Mouse (Mus musculus) heart, embryonic 13.5 days (tissue): ENCODE data around the gene Ydjc. TPM values are rescaled to one million over a fixed set of nuclear protein-coding genes. Genes with fewer than 3 reads are reported as not detected.

ENCODE experiments used
- ATAC-seq: fragments of 200-750 bp; cut with Nextera tagmentation; 2 replicates; pipeline ENCODE4 v1.8.0; 2017; ENCODE audit warnings: moderate TSS enrichment; ENCODE audit not compliant: insufficient number of reproducible peaks, low FRiP score, low TSS enrichment; ENCODE audit errors: extremely low read depth
- H3K27ac ChIP-seq: fragments of 300-500 bp; sonication (generic); replicated peaks from 2 replicates; pipeline ENCODE4 v1.5.1; 2015; ENCODE audit warnings: moderate library complexity, mild to moderate bottlenecking, inconsistent platforms
- H3K27me3 ChIP-seq: fragments of 300-500 bp; sonication (generic); replicated peaks from 2 replicates; pipeline ENCODE4 v1.6.1; 2015; ENCODE audit warnings: mild to moderate bottlenecking, inconsistent platforms
- H3K36me3 ChIP-seq: fragments of 300-500 bp; sonication (generic); 2 replicates; pipeline ENCODE4 v1.6.1; 2015; ENCODE audit warnings: mild to moderate bottlenecking, inconsistent platforms
- H3K4me1 ChIP-seq: fragments of 300-500 bp; sonication (generic); 2 replicates; pipeline ENCODE4 v1.6.1; 2015; ENCODE audit warnings: inconsistent platforms
- H3K4me2 ChIP-seq: fragments of 300-500 bp; sonication (generic); 2 replicates; pipeline ENCODE4 v1.6.1; 2015; ENCODE audit warnings: inconsistent platforms, mild to moderate bottlenecking, moderate library complexity
- H3K4me3 ChIP-seq: fragments of 300-500 bp; sonication (generic); 2 replicates; pipeline ENCODE4 v1.5.1; 2015; ENCODE audit warnings: moderate library complexity, mild to moderate bottlenecking, inconsistent platforms
- H3K9ac ChIP-seq: fragments of 300-500 bp; sonication (generic); 2 replicates; pipeline ENCODE4 v1.6.1; 2015; ENCODE audit warnings: inconsistent platforms, mild to moderate bottlenecking, moderate library complexity
- H3K9me3 ChIP-seq: fragments of 300-500 bp; sonication (generic); 2 replicates; pipeline ENCODE4 v1.6.1; 2016; ENCODE audit warnings: inconsistent platforms
- WGBS: fragments of 180-500 bp; shearing (Covaris S2); methylation state at CpG from one replicate; pipeline ENCODE4 v1.1.7; 2015; ENCODE audit warnings: mixed read lengths; 5-methylcytosine and 5-hydroxymethylcytosine counted together
- microRNA counts: library from miRNA; unstranded; fragments of <30 nt; microRNA quantifications from one replicate; lab custom pipeline; 2016
- microRNA-seq: library from miRNA; unstranded; fragments of <30 nt; microRNA quantifications from one replicate; pipeline ENCODE4, GENCODE M21; 2016
- polyA plus RNA-seq: library from polyadenylated mRNA; unstranded; fragments of >200 nt; fragmentation: Nextera tagmentation; extraction: Ambion mirVana; gene quantifications from 2 replicates; pipeline ENCODE4 v1.2.1, GENCODE M21; 2015

Gene Ydjc
- polyA plus RNA-seq, 1 experiment from 2014 or later = 3.9 TPM

GRCm38 (mm10) chr16:17200953-17201707, 56.7 kb downstream of the Ydjc start:
- WGBS = under 1% methylated on average over 72 of the region's 72 CpGs
- ATAC-seq = peak; percentile 82
- H3K27ac ChIP-seq = peak overlapping the region; percentile 87
- peak overlapping the region; percentile 100 for H3K9ac ChIP-seq
- H3K9me3 ChIP-seq = no peaks in the 10 kb centered on the region
- peak overlapping the region; percentile 89 for H3K4me3 ChIP-seq
- H3K4me1 ChIP-seq = peaks cover 23% of the 10 kb centered on the region
- 0 out of 2 replicates have a peak, but pooled peaks cover 8% of the 10 kb centered on the region for H3K36me3 ChIP-seq
- H3K4me2 ChIP-seq = peak overlapping the region; percentile 88
- H3K27me3 ChIP-seq = peaks cover 5% of the 10 kb centered on the region; the same call in 1 of the 2 replicates

GRCm38 (mm10) chr16:17201977-17202376, 57.6 kb downstream of the Ydjc start:
- H3K36me3 ChIP-seq = 0 out of 2 replicates have a peak, but pooled peaks cover 8% of the 10 kb centered on the region
- peaks cover 23% of the 10 kb centered on the region for H3K4me1 ChIP-seq
- no peak for ATAC-seq
- no peaks in the 10 kb centered on the region for H3K9me3 ChIP-seq
- H3K27ac ChIP-seq = peak overlapping the region; percentile 87; the same call in 1 of the 2 replicates
- H3K9ac ChIP-seq = no peak overlapping the region
- no peak overlapping the region for H3K4me3 ChIP-seq
- peak overlapping the region; percentile 88; the same call in 1 of the 2 replicates for H3K4me2 ChIP-seq
- WGBS = 49% methylated on average over 2 of the region's 2 CpGs
- H3K27me3 ChIP-seq = peaks cover 13% of the 10 kb centered on the region

GRCm38 (mm10) chr16:17202549-17202948, 58.1 kb downstream of the Ydjc start, which contains the start of gene Ube2l3:
TSS of gene Ube2l3 (minus strand) at chr16:17202649.
- Histone ChIP-seq H3K27ac (peak within 1 kb of the TSS; percentile 87; the same call in 1 of the 2 replicates), H3K4me2 (peak within 1 kb of the TSS; percentile 88), H3K9me3 (no peaks in the 10 kb centered on the region), H3K4me1 (peaks cover 23% of the 10 kb centered on the region), H3K27me3 (peaks cover 18% of the 10 kb centered on the region), H3K9ac (peak within 1 kb of the TSS; percentile 100), H3K36me3 (0 out of 2 replicates have a peak, but pooled peaks cover 8% of the 10 kb centered on the region), H3K4me3 (peak within 1 kb of the TSS; percentile 89)
- no peak for ATAC-seq
- 64% methylated on average over 1 of the region's 1 CpGs for WGBS

DNA sequence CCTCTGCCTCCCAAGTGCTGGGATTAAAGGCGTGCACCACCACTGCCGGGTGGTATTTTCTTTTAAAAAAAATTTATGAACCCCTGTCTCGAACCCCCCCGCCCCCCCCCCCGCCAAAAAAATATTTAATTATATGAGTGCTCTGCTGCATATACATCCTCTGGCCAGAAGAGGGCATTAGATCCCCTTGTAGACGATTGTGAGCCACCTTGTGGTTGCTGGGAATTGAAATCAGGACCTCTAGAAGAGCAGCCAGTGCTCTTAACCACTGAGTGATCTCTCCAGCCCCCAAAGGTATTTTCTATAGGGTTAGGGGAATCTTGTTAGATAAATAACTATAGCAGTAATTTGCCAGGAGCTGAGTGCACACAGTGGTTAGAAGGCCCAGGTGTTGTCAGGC, 60.6 kb downstream of the Ydjc start:
- Histone ChIP-seq H3K27ac (no peak overlapping the region), H3K36me3 (no peaks in the 10 kb centered on the region), H3K4me1 (peaks cover 25% of the 10 kb centered on the region), H3K9ac (no peak overlapping the region), H3K4me3 (no peak overlapping the region), H3K4me2 (no peak overlapping the region), H3K27me3 (peaks cover 27% of the 10 kb centered on the region), H3K9me3 (no peaks in the 10 kb centered on the region)
- 3% methylated on average over 6 of the region's 6 CpGs for WGBS
- no peak for ATAC-seq

DNA sequence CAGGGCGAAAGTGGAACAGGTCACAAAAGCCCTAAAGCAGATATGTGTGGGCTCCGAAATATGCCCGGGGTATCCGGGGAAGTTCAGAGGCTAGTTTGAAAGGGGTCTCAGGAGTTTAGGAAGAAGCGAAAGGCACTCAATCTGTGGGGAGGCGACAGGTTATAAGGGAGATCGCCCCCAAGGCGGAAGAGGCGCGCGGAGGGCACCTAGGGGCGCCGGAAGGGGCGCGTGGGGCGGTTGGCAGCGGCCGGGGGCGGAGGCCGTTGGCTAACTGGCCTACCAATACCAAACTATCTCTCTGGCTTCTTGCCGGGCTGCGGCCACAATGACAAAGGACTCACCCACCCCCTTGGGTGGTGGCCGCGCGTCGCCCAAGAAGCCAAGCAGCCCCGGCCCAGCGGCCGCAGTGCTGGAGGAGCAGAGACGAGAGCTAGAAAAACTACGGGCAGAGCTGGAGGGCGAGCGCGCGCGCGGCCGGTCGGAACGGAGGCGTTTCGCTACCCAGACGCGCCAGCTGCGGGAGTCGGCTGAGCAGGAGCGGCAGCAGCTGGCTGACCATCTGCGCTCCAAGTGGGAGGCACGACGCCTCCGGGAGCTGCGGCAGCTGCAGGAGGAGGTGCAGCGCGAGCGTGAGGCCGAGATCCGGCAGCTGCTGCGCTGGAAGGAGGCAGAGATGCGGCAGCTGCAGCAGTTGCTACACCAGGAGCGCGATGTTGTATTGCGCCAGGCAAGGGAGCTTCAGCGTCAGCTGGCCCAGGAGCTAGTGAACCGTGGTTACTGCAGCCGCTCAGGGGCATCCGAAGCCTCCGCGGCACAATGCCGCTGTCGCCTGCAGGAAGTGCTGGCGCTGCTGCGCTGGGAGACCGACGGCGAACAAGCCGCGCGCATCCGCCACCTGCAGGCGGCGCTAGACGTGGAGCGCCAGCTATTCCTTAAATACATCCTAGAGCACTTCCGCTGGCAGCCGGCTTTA, 64.3 kb downstream of the Ydjc start, which contains the start of gene Rimbp3:
Rimbp3 (plus strand) TSS at position 215 of the 973 bp plus-strand sequence.
- ATAC-seq = peak; percentile 50
- H3K9ac ChIP-seq = peak within 1 kb of the TSS; percentile 77
- H3K9me3 ChIP-seq = no peaks in the 10 kb centered on the region
- H3K27ac ChIP-seq = 0 out of 2 replicates have a peak within 1 kb of the TSS, but pooled peaks have one; percentile 2
- H3K4me1 ChIP-seq = peaks cover 21% of the 10 kb centered on the region
- peak within 1 kb of the TSS; percentile 100 for H3K4me2 ChIP-seq
- H3K4me3 ChIP-seq = peak within 1 kb of the TSS; percentile 67
- no peaks in the 10 kb centered on the region for H3K36me3 ChIP-seq
- under 1% methylated on average over 85 of the region's 85 CpGs for WGBS
- H3K27me3 ChIP-seq = peaks cover 51% of the 10 kb centered on the region

- WGBS = 3% methylated on average over 37 of the region's 37 CpGs
- Histone ChIP-seq H3K4me2 (peak overlapping the region; percentile 100), H3K4me1 (peaks cover 21% of the 10 kb centered on the region), H3K36me3 (no peaks in the 10 kb centered on the region), H3K4me3 (peak overlapping the region; percentile 67), H3K9ac (peak overlapping the region; percentile 77), H3K27ac (no peak overlapping the region), H3K9me3 (no peaks in the 10 kb centered on the region), H3K27me3 (peaks cover 51% of the 10 kb centered on the region)
- no peak for ATAC-seq
Observed at GRCm38 (mm10) chr16:17209404-17209960, 65.1 kb downstream of the Ydjc start.

MicroRNA genes within 50 kb of the gene (microRNA counts, 519-probe panel; counts per million panel counts)
- microRNA mmu-miR-130b (lab: Ali Mortazavi, UCI) (5,510 counts per million, percentile 90 among the panel's probes with 10 or more counts), microRNA mmu-miR-301b (lab: Ali Mortazavi, UCI) (2,623 counts per million, percentile 65 among the panel's probes with 10 or more counts)

Small RNA genes lying within 50 kb of the gene (microRNA-seq; reads per million reads assigned to microRNA genes)
- 4,690 reads per million, percentile 92 among the genes with 10 or more reads in this experiment for gene Mir130b
- 69.9 reads per million, percentile 49 among the genes with 10 or more reads in this experiment for gene Mir301b

Other genes with a start within 250 kb of the Ydjc start
- 26.9 and 27.2 TPM in 2 replicates for gene Ppm1f, start 248.2 kb upstream of the Ydjc start, polyA plus RNA-seq
- gene Mapk1, start 161.2 kb upstream of the Ydjc start, polyA plus RNA-seq = 112 and 125 TPM in 2 replicates
- 13.7 and 16.8 TPM in 2 replicates for gene Ypel1, start 74.9 kb upstream of the Ydjc start, polyA plus RNA-seq
- gene Ppil2, start 33.4 kb upstream of the Ydjc start, polyA plus RNA-seq = 99.4 and 109 TPM in 2 replicates
- 29.2 and 30.6 TPM in 2 replicates for gene 2610318N02Rik, start 19.5 kb upstream of the Ydjc start, polyA plus RNA-seq
- 53.0 and 70.2 TPM in 2 replicates for gene Sdf2l1, start 12.2 kb upstream of the Ydjc start, polyA plus RNA-seq
- 0.23 and 0.27 TPM in 2 replicates for gene Ccdc116, start 2.6 kb downstream of the Ydjc start, polyA plus RNA-seq
- 292 and 303 TPM in 2 replicates for gene Ube2l3, start 58.0 kb downstream of the Ydjc start, polyA plus RNA-seq
- gene Rimbp3, start 64.0 kb downstream of the Ydjc start, polyA plus RNA-seq = 0.17 and 0.18 TPM in 2 replicates
- 4.1 and 4.6 TPM in 2 replicates for gene Hic2, start 89.0 kb downstream of the Ydjc start, polyA plus RNA-seq
- 7.0 and 7.6 TPM in 2 replicates for gene Tmem191c, start 131.5 kb downstream of the Ydjc start, polyA plus RNA-seq
- gene Serpind1, start 186.8 kb downstream of the Ydjc start, polyA plus RNA-seq = 0.88 and 5.7 TPM in 2 replicates